Mouse (Mus musculus): ENCODE data around the gene Tcf7l1.

The Tcf7l1 gene

GRCm38 (mm10) chr6:72699467-72700126 is 89.5 kb downstream of the Tcf7l1 start:
- peak; percentile 89 for DNase-seq (ENCODE audit: low read depth, low spot score)

DNA sequence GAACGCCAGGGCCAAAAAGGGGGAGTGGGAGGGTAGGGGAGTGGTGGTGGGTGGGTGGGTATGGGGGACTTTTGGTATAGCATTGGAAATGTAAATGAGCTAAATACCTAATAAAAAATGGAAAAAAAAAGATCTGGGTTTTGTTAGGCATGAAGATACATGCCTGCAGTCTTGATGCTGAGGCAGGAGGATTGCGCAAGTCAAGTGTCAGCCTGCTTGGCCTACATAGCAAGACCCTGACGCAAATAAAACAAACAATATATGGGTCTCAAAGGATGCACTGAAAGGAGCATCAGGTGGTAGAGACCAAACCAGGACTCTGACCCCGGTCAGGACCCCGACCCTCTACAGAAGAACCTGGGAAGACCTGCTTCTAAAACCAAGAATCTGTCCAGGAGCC is 90.5 kb downstream of the Tcf7l1 start:
- DNase-seq (ENCODE audit: low read depth, low spot score) = no peak

- peak; percentile 56 for DNase-seq (ENCODE audit: low read depth, low spot score)
Observed at GRCm38 (mm10) chr6:72696601-72697335, 92.3 kb downstream of the Tcf7l1 start.

- no peak for DNase-seq (ENCODE audit: low read depth, low spot score)
Observed at GRCm38 (mm10) chr6:72694791-72695204, 94.3 kb downstream of the Tcf7l1 start.

DNA sequence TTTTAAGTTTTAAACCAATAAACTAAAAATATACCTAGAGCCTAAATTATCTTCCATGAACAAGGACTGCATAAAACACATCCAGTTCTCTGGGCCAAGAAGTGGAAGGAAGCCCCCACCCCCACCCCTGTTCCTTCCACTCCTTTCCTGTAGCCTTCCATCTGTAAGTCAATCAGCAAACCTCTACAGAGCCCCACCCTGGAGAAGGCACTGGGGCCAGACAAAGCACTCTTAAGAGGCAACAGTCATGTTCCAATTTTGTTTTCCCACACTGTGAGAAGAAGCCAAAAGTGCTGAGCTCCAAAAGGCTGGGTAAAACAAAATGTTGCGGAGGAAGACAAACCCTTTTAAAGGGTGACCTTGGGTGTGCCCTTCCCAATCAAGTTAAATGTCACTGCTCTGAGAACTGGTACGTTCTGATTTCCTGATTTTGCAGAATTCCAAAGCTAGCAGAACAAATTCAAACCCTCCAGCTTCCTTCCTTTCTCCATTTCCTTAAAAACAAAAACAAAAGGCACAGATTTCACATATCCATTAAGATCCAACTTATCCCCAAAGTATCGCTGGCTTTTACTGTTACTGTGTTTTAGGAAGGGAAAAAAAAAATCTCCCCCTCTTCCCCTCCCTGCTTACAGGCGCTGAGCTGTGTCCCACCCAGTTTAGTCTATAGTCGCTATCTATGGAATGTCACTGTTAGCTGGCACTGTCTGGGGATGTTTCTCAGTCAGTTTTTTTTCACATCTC is 94.8 kb downstream of the Tcf7l1 start:
- no peak for DNase-seq (ENCODE audit: low read depth, low spot score)

DNA sequence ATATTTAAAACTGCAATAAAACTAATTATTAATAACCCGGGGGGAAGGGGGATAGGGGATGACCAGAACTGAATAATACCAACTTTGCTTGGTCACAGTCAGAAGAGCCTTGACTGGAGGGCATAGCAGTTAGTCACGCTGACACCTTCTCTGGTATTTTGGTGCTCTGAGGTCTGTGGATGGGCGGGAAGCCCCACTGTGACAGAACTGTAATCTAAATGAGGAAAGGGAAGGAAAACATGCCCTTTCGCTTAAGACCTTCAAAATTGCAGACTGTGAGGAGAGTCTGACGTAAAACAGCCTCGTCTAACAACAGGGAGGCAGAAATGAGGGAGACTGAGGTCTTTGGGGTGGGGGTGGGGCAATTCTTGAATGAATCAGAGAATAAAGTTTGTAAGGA is 96.6 kb downstream of the Tcf7l1 start:
- no peak for DNase-seq (ENCODE audit: low read depth, low spot score)

DNA sequence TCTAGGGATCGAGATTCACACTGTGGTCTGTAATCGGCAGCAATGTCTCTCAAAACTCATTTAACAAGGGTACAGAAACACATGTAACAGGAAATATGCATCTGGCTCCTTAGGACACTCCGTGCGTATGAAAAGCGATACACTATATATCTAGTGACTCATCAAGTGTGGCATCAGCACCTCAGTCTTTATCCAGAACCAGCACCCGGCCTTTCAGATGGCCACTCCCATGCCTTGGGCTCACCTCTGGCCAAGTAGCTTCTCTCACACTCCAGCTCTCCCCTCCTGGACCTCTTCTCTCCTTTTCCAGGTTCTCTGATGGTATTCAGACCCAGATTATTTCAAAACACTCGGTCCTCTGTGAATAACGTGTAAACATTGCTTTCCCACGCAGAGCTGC is 97.5 kb downstream of the Tcf7l1 start:
- no peak for DNase-seq (ENCODE audit: low read depth, low spot score)

DNA sequence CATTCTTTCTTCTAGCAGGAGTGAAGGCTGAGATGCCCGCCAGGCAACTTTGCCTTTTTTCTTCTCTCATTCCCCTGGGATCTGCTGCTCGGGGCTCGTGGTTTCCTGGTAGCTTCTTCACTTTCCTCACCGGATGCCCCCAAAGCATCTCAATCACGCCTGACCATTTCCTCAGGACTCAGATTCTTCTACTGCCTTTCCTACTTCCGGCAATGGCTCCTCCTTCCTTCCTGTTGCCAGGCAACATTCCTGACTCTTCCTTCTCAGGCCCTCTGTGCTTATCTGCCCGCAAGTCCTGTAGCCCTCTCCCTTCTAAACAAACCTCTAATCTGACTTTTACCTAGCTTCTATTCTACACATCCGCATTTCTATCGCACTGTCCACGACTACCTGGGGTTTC is 98.5 kb downstream of the Tcf7l1 start:
- no peak for DNase-seq (ENCODE audit: low read depth, low spot score)

- no peak for DNase-seq (ENCODE audit: low read depth, low spot score)
Observed at GRCm38 (mm10) chr6:72690001-72690400, 99.1 kb downstream of the Tcf7l1 start.

GRCm38 (mm10) chr6:72689046-72689445 is 100.0 kb downstream of the Tcf7l1 start:
- DNase-seq (ENCODE audit: low read depth, low spot score) = no peak

DNA sequence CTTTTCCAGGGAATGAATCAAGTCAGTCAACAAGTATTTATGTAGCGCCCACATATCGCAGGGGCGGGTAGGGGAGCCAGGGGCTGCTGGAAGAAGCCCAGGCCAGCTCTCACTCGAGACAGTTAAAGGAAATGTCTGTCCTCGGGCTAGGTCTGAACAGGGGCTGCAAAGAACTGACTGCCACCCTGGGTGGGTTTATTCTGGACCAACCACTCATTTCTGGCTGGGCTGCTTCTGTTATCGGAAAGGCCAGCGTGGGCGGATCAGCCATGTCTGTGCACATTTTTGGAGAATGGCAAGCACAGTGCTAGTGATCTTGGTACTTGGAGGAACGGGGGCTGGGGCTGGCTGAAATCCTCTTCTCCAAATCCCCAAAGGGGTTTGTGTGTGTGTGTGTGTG is 103.9 kb downstream of the Tcf7l1 start:
- DNase-seq (ENCODE audit: low read depth, low spot score) = no peak

DNA sequence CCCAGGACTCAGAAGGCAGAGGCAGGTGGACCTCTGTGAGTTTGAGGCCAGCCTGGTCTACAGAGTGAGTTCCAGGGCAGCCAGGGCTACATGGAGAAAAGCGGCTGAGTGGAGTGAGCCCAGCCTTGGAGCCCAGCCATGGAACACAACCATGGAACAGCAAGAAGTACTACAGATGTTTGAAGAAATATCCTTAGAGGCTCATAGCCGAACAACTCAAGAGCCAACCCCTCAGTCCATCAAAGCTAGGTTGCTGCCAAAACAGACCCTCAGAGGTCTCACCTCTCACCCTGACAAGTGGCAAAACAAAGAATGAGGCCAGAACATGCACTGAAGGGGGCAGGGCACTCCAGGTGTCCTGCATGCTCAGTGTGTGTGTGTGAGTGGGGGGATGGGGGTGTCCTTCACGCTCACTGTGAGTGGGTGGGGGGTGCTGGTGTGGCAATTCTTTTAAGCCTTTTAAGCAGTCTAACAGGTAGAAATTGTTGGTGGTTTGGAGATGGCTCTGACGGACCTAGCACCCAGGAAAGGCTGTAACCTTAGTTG is 104.7 kb downstream of the Tcf7l1 start:
- DNase-seq (ENCODE audit: low read depth, low spot score) = no peak

- no peak for DNase-seq (ENCODE audit: low read depth, low spot score)
Observed at GRCm38 (mm10) chr6:72682238-72682637, 106.8 kb downstream of the Tcf7l1 start.

DNA sequence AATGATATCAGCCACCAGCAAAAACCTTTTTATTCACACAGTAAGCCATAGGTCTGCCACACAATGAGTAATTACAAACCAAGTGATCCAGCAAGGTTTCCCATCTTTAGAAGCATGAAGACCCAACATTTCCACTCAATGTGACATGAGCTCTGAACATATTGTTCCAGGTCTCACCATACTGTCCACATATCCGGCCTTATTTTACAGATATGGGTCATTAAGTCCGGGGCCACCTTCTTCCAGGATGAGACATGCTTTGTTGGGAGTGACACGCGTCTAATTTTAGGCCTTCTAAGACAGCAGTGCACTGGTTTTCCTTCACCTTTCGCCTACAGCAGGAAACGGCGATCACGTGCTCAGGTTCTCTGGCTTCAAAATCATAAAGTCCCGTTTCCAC is 108.1 kb downstream of the Tcf7l1 start:
- no peak for DNase-seq (ENCODE audit: low read depth, low spot score)

- no peak for DNase-seq (ENCODE audit: low read depth, low spot score)
Observed at GRCm38 (mm10) chr6:72678631-72679030, 110.4 kb downstream of the Tcf7l1 start.

DNA sequence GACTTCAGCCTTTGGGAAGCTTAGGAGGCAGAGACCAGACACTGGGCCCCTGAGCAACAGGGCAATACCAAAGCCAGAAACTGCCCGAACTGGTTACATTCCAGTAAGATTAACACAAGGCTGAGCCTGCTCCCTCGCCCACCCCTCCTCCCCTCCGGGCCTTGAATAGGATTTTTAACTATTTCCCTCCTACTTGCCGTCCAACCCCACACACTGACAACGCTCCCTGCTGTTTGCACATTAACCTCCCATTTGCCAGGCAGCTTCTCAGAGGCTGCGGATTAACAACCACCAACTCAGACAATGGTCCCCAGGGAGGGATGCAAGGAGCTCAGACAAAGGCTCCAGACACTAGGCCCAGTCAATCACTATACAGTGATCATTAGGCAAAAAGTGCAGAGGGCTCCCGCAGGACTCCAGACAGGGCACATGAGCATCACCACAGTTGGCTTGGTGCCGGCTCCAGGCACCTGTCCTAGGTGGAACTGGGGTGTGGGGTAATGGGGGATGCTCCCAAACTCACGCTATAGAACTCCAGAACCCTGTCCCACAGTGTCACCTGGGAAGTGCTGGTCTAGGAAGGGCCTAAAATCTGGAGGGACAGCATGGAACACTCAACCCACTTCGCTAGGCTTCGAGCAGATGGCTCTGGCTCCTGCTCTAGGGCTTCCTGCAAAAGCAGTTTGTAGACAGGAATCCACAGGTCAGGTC is 111.4 kb downstream of the Tcf7l1 start:
- peak; percentile 90 for DNase-seq (ENCODE audit: low read depth, low spot score)

GRCm38 (mm10) chr6:72677079-72677478 is 112.0 kb downstream of the Tcf7l1 start:
- DNase-seq (ENCODE audit: low read depth, low spot score) = no peak

- peak; percentile 34 for DNase-seq (ENCODE audit: low read depth, low spot score)
Observed at GRCm38 (mm10) chr6:72676376-72676775, 112.7 kb downstream of the Tcf7l1 start.

- DNase-seq (ENCODE audit: low read depth, low spot score) = no peak
Observed at GRCm38 (mm10) chr6:72673751-72674150, 115.3 kb downstream of the Tcf7l1 start.

DNA sequence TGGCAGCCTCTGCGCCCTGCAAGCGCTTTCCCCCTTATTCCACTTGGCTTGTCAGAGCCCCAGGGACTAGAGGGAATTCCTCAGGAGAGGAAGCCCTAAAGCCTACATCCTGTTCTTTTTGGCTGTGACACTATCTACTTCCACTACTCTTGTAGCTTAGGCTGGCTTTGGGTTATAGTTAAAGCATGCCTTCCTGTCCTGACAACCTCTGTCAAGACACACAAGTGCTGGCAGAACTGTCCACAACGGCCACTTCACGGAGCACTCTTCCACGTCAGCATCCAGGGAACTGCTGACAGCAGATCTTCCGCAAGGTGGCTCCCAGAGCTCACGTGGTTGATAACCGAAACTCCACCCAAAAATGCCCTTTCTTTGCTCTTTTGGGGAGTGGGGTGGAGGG is 117.9 kb downstream of the Tcf7l1 start:
- no peak for DNase-seq (ENCODE audit: low read depth, low spot score)

- peak; percentile 52 for DNase-seq (ENCODE audit: low read depth, low spot score)
Observed at GRCm38 (mm10) chr6:72667021-72667420, 122.0 kb downstream of the Tcf7l1 start.

DNA sequence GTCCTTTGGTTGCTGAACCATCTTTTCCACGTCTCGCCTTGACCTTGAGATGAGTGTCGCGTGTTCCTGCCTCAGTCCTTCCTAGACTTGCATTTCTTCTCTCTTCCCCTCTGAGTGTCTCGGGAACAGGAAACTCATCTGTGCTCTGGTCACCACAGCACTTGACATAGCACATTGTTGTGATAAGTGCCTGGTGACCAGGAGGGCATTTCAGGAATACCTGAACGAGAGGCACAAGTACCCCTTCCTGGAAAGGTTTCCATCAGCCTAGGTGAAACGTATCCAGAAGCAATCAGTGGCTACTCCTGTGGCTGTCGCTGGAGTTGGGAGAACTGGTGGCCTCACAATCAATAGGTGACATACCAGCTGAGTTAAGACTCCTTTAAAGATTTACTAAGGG is 124.8 kb downstream of the Tcf7l1 start:
- no peak for DNase-seq (ENCODE audit: low read depth, low spot score)

Measured in mesoderm, embryonic 11.5 days (tissue).